Mouse (Mus musculus) liver, embryonic 14.5 days (tissue): ENCODE results near the gene Casc3. TPM values are rescaled to one million over a fixed set of nuclear protein-coding genes. Genes with fewer than 3 reads are reported as not detected.

Source experiments
- ATAC-seq: fragments of 200-750 bp; cut with Nextera tagmentation; 2 replicates; pipeline ENCODE4 v1.8.0; 2017; ENCODE audit warnings: moderate number of reproducible peaks, mild to moderate bottlenecking, moderate library complexity; ENCODE audit not compliant: insufficient read depth
- DNase-seq, 3 experiments: peaks; one replicate each; pipeline ENCODE4 v3.0.0-alpha.2; 2012 to 2013; ENCODE audit warnings: low read depth in 3 of 3, low spot score in 3 of 3
- H3K27ac ChIP-seq: fragments of 300-500 bp; sonication (generic); 2 replicates; pipeline ENCODE4 v1.5.1; 2014; ENCODE audit warnings: moderate library complexity, mild to moderate bottlenecking, control low read depth, inconsistent platforms
- H3K27me3 ChIP-seq: fragments of 300-500 bp; sonication (generic); 2 replicates; pipeline ENCODE4 v1.6.1; 2014; ENCODE audit warnings: mild to moderate bottlenecking, low read length, moderate library complexity; ENCODE audit not compliant: control insufficient read depth, insufficient read depth
- H3K36me3 ChIP-seq: fragments of 300-500 bp; sonication (generic); replicated peaks from 2 replicates; pipeline ENCODE4 v1.6.1; 2014; ENCODE audit warnings: low read depth; ENCODE audit not compliant: control insufficient read depth, insufficient read depth
- H3K4me1 ChIP-seq, 2 experiments: fragments of 200-500 bp in 1 of 2; fragments of 300-500 bp in 1 of 2; sonication (generic) in 1 of 2; replicated peaks; 2 replicates each; pipeline ENCODE4 v1.6.1; 2012 to 2014; ENCODE audit warnings: antibody characterized with exemption in 1 of 2, inconsistent platforms in 1 of 2, low read length in 1 of 2; ENCODE audit not compliant: control insufficient read depth in 2 of 2, insufficient read depth in 2 of 2
- H3K4me2 ChIP-seq: fragments of 300-500 bp; sonication (generic); 2 replicates; pipeline ENCODE4 v1.6.1; 2014; ENCODE audit warnings: low read depth, mild to moderate bottlenecking, control low read depth, moderate library complexity
- H3K4me3 ChIP-seq, 2 experiments: fragments of 200-500 bp in 1 of 2; fragments of 300-500 bp in 1 of 2; sonication (generic) in 1 of 2; 2 replicates each; pipeline ENCODE4 v1.5.1; 2012 to 2014; ENCODE audit warnings: low read depth in 2 of 2, low read length in 2 of 2, mild to moderate bottlenecking in 2 of 2, control low read depth in 1 of 2, inconsistent platforms in 1 of 2, moderate library complexity in 1 of 2; ENCODE audit not compliant: insufficient read depth in 1 of 2
- H3K9ac ChIP-seq: fragments of 300-500 bp; sonication (generic); replicated peaks from 2 replicates; pipeline ENCODE4 v1.6.1; 2014; ENCODE audit warnings: mild to moderate bottlenecking, control low read depth, moderate library complexity
- H3K9me3 ChIP-seq: fragments of 300-500 bp; sonication (generic); 2 replicates; pipeline ENCODE4 v1.6.1; 2016; ENCODE audit warnings: low read length, mixed read lengths; ENCODE audit not compliant: control insufficient read depth
- CTCF ChIP-seq: IDR thresholded peaks from 2 replicates; pipeline ENCODE4 v1.5.1; 2016; ENCODE audit warnings: antibody characterized with exemption, low read depth, control low read depth
- EP300 ChIP-seq: IDR thresholded peaks from 2 replicates; pipeline ENCODE4 v1.6.1; 2016; ENCODE audit warnings: antibody characterized with exemption, low read depth
- WGBS: fragments of 180-500 bp; shearing (Covaris S2); extraction: QIAGEN DNeasy Blood & Tissue Kit; methylation state at CpG from one replicate; pipeline ENCODE4 v1.1.7; 2014; ENCODE audit not compliant: insufficient replicate concordance; 5-methylcytosine and 5-hydroxymethylcytosine counted together
- polyA plus RNA-seq, 2 experiments: library from polyadenylated mRNA; depleted of rRNA in 1 of 2; stranded (reverse) in 1 of 2; unstranded in 1 of 2; fragments of >200 nt; fragmentation: Nextera tagmentation in 1 of 2; extraction: Ambion mirVana in 1 of 2; gene quantifications; 2 replicates each; pipeline versions ENCODE4 v1.2.1 to v1.2.3; 2012 to 2014

Casc3 gene
- polyA plus RNA-seq, 2 experiments, result 11.5 to 12.7 TPM

DNA sequence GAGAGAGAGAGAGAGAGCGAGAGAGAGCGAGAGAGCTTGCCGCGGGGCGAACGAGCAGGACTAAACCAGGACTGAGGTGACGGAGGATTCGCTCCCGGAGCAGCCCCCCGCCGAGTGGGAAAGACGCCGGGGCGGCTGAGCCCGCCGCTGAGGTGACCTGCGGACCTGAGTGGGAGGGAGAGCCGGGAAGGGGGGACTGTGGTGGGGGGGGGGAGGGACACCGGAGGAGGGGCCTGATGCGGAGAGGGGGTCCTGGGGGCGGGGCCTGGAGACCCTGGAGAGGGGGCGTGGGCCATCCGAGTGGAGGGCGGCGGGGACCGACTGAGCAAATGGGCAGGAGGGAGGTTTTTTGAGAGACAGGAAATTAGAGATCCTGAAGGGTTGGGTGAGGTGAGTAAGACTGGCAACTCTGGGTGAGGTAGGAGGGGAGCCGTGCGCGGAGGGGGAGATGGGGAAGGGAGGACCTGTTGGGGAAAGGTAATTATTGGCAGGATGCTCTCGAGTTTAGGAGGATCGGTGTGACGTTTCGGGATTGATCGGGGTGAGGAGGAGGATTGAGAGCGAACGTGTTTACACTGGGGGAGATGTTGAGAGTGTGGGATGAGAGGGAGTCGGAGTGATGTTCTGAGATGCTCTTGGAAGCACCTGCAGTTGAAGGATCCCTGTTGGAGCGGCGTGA, 59.2 kb downstream of the Casc3 start:
- peak overlapping the region; percentile 68 for H3K4me2 ChIP-seq
- under 1% methylated on average over 39 of the region's 39 CpGs for WGBS
- TF ChIP-seq CTCF (no peak), EP300 (no peak)

GRCm38 (mm10) chr11:98867293-98867692, 62.6 kb downstream of the Casc3 start:
- peaks cover 14% of the 10 kb centered on the region for H3K36me3 ChIP-seq

More for the DNA sequence above, 59.2 kb downstream of the Casc3 start:
- Histone ChIP-seq H3K36me3 (peaks cover 12% of the 10 kb centered on the region), H3K4me1 (peaks cover 13 to 17% of the 10 kb centered on the region in 2 experiments), H3K9ac (peak overlapping the region; percentile 80), H3K27me3 (no peaks in the 10 kb centered on the region), H3K9me3 (no peaks in the 10 kb centered on the region), H3K4me3 (peak overlapping the region; percentile 76 to 86), H3K27ac (peak overlapping the region; percentile 64)
- ATAC-seq (peak; percentile 57), DNase-seq (peak in 1 of 3 experiments; percentile 24)

DNA sequence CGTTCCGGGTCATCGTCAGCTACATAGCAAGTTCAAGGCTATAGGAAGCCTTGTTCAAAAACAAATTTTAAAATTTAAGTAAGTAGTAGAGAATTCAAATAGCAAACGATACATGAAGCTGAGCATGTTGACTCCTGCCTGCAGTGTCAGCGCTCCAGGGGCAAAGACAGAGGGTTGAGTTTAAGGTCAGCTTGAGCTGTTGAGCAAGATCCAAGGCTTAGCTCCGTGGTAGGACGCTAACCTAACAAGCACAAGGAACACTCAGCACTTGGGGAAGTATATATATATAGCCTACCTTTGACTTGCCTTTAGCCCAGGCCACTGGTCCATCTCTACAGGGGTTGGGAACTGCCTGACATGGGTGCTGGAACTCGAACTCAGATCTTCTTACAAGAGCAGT, 65.2 kb downstream of the Casc3 start:
- WGBS, result 84% methylated on average over 8 of the region's 8 CpGs
- Histone ChIP-seq H3K27me3 (no peaks in the 10 kb centered on the region), H3K27ac (no peak overlapping the region), H3K9ac (no peak overlapping the region), H3K36me3 (peaks cover 14% of the 10 kb centered on the region), H3K4me1 (peaks cover 7 to 8% of the 10 kb centered on the region in 2 experiments), H3K4me3 (no peak overlapping the region), H3K4me2 (no peak overlapping the region), H3K9me3 (no peaks in the 10 kb centered on the region)
- DNase-seq, result no peak
- TF ChIP-seq CTCF, result no peak
- no peak for TF ChIP-seq EP300
- ATAC-seq, result no peak

More at GRCm38 (mm10) chr11:98867293-98867692, 62.6 kb downstream of the Casc3 start:
- no peak for TF ChIP-seq CTCF
- TF ChIP-seq EP300, result no peak
- H3K4me1 ChIP-seq, result peaks cover 13 to 15% of the 10 kb centered on the region in 2 experiments
- no peak overlapping the region for H3K9ac ChIP-seq
- ATAC-seq (no peak), DNase-seq (no peak)
- no peaks in the 10 kb centered on the region for H3K9me3 ChIP-seq
- H3K27ac ChIP-seq, result no peak overlapping the region
- no peak overlapping the region for H3K4me2 ChIP-seq
- WGBS, result 90% methylated on average over 12 of the region's 12 CpGs
- no peaks in the 10 kb centered on the region for H3K27me3 ChIP-seq
- H3K4me3 ChIP-seq, result no peak overlapping the region

GRCm38 (mm10) chr11:98870791-98871190, 66.1 kb downstream of the Casc3 start:
- peaks cover 14% of the 10 kb centered on the region for H3K36me3 ChIP-seq
- no peak for ATAC-seq
- no peaks in the 10 kb centered on the region for H3K9me3 ChIP-seq
- peaks cover 7 to 8% of the 10 kb centered on the region in 2 experiments for H3K4me1 ChIP-seq
- H3K9ac ChIP-seq, result no peak overlapping the region
- no peaks in the 10 kb centered on the region for H3K27me3 ChIP-seq
- H3K4me3 ChIP-seq, result no peak overlapping the region
- no peak for TF ChIP-seq EP300
- TF ChIP-seq CTCF, result no peak
- DNase-seq, result no peak
- H3K27ac ChIP-seq, result no peak overlapping the region
- 79% methylated on average over 5 of the region's 5 CpGs for WGBS
- no peak overlapping the region for H3K4me2 ChIP-seq

DNA sequence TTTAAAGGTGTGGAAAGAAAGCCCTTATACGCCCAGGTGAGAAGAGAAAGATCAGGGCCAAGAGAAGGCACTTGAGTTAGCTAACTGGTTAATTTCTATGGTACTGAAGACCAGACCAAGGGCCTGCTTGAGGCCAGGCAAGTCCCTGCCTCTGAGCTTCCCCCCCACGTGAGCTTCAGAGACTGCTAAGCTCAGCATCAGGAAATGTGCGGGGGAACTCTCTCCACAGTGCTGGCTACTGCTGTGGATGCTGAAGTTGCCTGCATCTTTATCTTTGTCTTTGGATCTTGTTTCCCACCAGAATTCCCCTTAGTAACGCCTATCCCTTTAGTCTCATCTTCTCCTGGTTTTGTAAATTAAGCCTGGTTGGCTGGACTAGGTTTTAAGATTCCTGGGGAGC, 66.7 kb downstream of the Casc3 start:
- no peak overlapping the region for H3K9ac ChIP-seq
- H3K4me3 ChIP-seq, result no peak overlapping the region
- H3K4me1 ChIP-seq, result peaks cover 7 to 8% of the 10 kb centered on the region in 2 experiments
- TF ChIP-seq EP300 (no peak), CTCF (no peak)
- ATAC-seq (no peak), DNase-seq (no peak)
- H3K9me3 ChIP-seq, result no peaks in the 10 kb centered on the region
- no peak overlapping the region for H3K27ac ChIP-seq
- no peaks in the 10 kb centered on the region for H3K27me3 ChIP-seq
- peaks cover 14% of the 10 kb centered on the region for H3K36me3 ChIP-seq
- 67% methylated on average over 4 of the region's 4 CpGs for WGBS
- H3K4me2 ChIP-seq, result no peak overlapping the region
